Mouse (Mus musculus) neural tube, embryonic 14.5 days (tissue): ENCODE measurements around the gene Vstm2l. TPM values are rescaled to one million over a fixed set of nuclear protein-coding genes. Genes with fewer than 3 reads are reported as not detected.
A peak's percentile ranks its signal among the peaks of the same experiment; 100 is the strongest.

Source experiments
- ATAC-seq: fragments of 200-750 bp; cut with Nextera tagmentation; 2 replicates; pipeline ENCODE4 v1.8.0; 2017; ENCODE audit warnings: low read depth, mild to moderate bottlenecking, moderate TSS enrichment, moderate library complexity
- H3K27ac ChIP-seq: fragments of 300-500 bp; sonication (generic); 2 replicates; pipeline ENCODE4 v1.5.1; 2014; ENCODE audit warnings: low read depth, mild to moderate bottlenecking, control low read depth, low read length, moderate library complexity, mixed read lengths
- H3K27me3 ChIP-seq: fragments of 300-500 bp; sonication (generic); 2 replicates; pipeline ENCODE4 v1.6.1; 2014; ENCODE audit warnings: low read length; ENCODE audit not compliant: control insufficient read depth, insufficient read depth
- H3K36me3 ChIP-seq: fragments of 300-500 bp; sonication (generic); 2 replicates; pipeline ENCODE4 v1.6.1; 2014; ENCODE audit warnings: low read length, mixed read lengths; ENCODE audit not compliant: control insufficient read depth, insufficient read depth
- H3K4me1 ChIP-seq: fragments of 300-500 bp; sonication (generic); 2 replicates; pipeline ENCODE4 v1.6.1; 2014; ENCODE audit warnings: low read length; ENCODE audit not compliant: control insufficient read depth, insufficient read depth
- H3K4me2 ChIP-seq: fragments of 300-500 bp; sonication (generic); 2 replicates; pipeline ENCODE4 v1.6.1; 2014; ENCODE audit warnings: mild to moderate bottlenecking, low read depth, low read length, control low read depth
- H3K4me3 ChIP-seq: fragments of 300-500 bp; sonication (generic); 2 replicates; pipeline ENCODE4 v1.5.1; 2014; ENCODE audit warnings: low read depth, low read length, control low read depth, mixed read lengths
- H3K9ac ChIP-seq: fragments of 300-500 bp; sonication (generic); replicated peaks from 2 replicates; pipeline ENCODE4 v1.6.1; 2014; ENCODE audit warnings: low read depth, mild to moderate bottlenecking, control low read depth, low read length, mixed read lengths
- H3K9me3 ChIP-seq: fragments of 300-500 bp; sonication (generic); 2 replicates; pipeline ENCODE4 v1.6.1; 2016; ENCODE audit warnings: low read length; ENCODE audit not compliant: control insufficient read depth
- WGBS: fragments of 180-500 bp; shearing (Covaris S2); extraction: QIAGEN DNeasy Blood & Tissue Kit; methylation state at CpG from one replicate; pipeline ENCODE4 v1.1.7; 2014; 5-methylcytosine and 5-hydroxymethylcytosine counted together
- polyA plus RNA-seq: library from polyadenylated mRNA; unstranded; fragments of >200 nt; fragmentation: Nextera tagmentation; extraction: Ambion mirVana; gene quantifications from 2 replicates; pipeline ENCODE4 v1.2.1, GENCODE M21; 2014

Vstm2l gene
- polyA plus RNA-seq, 1 experiment from 2014 or later, result 60.0 TPM

- H3K27me3 ChIP-seq, result no peaks in the 10 kb centered on the region
- peak overlapping the region; percentile 83 for H3K27ac ChIP-seq
- peak; percentile 56 for ATAC-seq
- 3% methylated on average over 7 of the region's 7 CpGs for WGBS
- no peak overlapping the region for H3K4me3 ChIP-seq
- no peak overlapping the region for H3K9ac ChIP-seq
- no peaks in the 10 kb centered on the region for H3K36me3 ChIP-seq
- peak overlapping the region; percentile 21; the same call in 1 of the 2 replicates for H3K4me2 ChIP-seq
- peaks cover 17% of the 10 kb centered on the region for H3K4me1 ChIP-seq
- H3K9me3 ChIP-seq, result no peaks in the 10 kb centered on the region
Observed at GRCm38 (mm10) chr2:157975595-157975994, 61.1 kb downstream of the Vstm2l start.

- Histone ChIP-seq H3K4me2 (no peak overlapping the region), H3K4me1 (peaks cover 17% of the 10 kb centered on the region), H3K27me3 (no peaks in the 10 kb centered on the region), H3K27ac (no peak overlapping the region), H3K9ac (no peak overlapping the region), H3K4me3 (no peak overlapping the region), H3K9me3 (no peaks in the 10 kb centered on the region), H3K36me3 (no peaks in the 10 kb centered on the region)
- ATAC-seq, result no peak
- WGBS, result 76% methylated on average over 5 of the region's 5 CpGs
Observed at GRCm38 (mm10) chr2:157979241-157979640, 64.8 kb downstream of the Vstm2l start.

GRCm38 (mm10) chr2:157982727-157983126, 68.3 kb downstream of the Vstm2l start:
- ATAC-seq, result no peak
- Histone ChIP-seq H3K9me3 (no peaks in the 10 kb centered on the region), H3K36me3 (no peaks in the 10 kb centered on the region), H3K4me1 (peaks cover 9% of the 10 kb centered on the region; the same call in 1 of the 2 replicates), H3K9ac (no peak overlapping the region), H3K4me3 (no peak overlapping the region), H3K27ac (no peak overlapping the region), H3K4me2 (no peak overlapping the region), H3K27me3 (no peaks in the 10 kb centered on the region)
- 90% methylated on average over 3 of the region's 3 CpGs for WGBS

- H3K9ac ChIP-seq, result no peak overlapping the region
- no peak overlapping the region for H3K4me2 ChIP-seq
- H3K9me3 ChIP-seq, result no peaks in the 10 kb centered on the region
- no peak for ATAC-seq
- H3K4me3 ChIP-seq, result no peak overlapping the region
- no peak overlapping the region for H3K27ac ChIP-seq
- H3K27me3 ChIP-seq, result no peaks in the 10 kb centered on the region
- H3K36me3 ChIP-seq, result no peaks in the 10 kb centered on the region
- 88% methylated on average over 4 of the region's 4 CpGs for WGBS
- peaks cover 14% of the 10 kb centered on the region; the same call in 1 of the 2 replicates for H3K4me1 ChIP-seq
Observed at GRCm38 (mm10) chr2:157983276-157983675, 68.8 kb downstream of the Vstm2l start.

GRCm38 (mm10) chr2:157985611-157986010, 71.2 kb downstream of the Vstm2l start:
- H3K4me2 ChIP-seq, result no peak overlapping the region
- H3K27ac ChIP-seq, result no peak overlapping the region
- H3K27me3 ChIP-seq, result no peaks in the 10 kb centered on the region
- H3K4me3 ChIP-seq, result no peak overlapping the region
- peaks cover 25% of the 10 kb centered on the region; the same call in 1 of the 2 replicates for H3K4me1 ChIP-seq
- 70% methylated on average over 4 of the region's 4 CpGs for WGBS
- ATAC-seq, result no peak
- no peaks in the 10 kb centered on the region for H3K9me3 ChIP-seq
- no peak overlapping the region for H3K9ac ChIP-seq
- H3K36me3 ChIP-seq, result no peaks in the 10 kb centered on the region

- Histone ChIP-seq H3K27me3 (no peaks in the 10 kb centered on the region), H3K4me3 (no peak overlapping the region), H3K4me1 (peaks cover 25% of the 10 kb centered on the region; the same call in 1 of the 2 replicates), H3K36me3 (no peaks in the 10 kb centered on the region), H3K9me3 (no peaks in the 10 kb centered on the region), H3K27ac (no peak overlapping the region; the same call in 1 of the 2 replicates), H3K4me2 (no peak overlapping the region), H3K9ac (no peak overlapping the region)
- no peak for ATAC-seq
- 75% methylated on average over 6 of the region's 6 CpGs for WGBS
Observed at GRCm38 (mm10) chr2:157986235-157986634, 71.8 kb downstream of the Vstm2l start.

- peak overlapping the region; percentile 40 for H3K27ac ChIP-seq
- no peak for ATAC-seq
- H3K9me3 ChIP-seq, result no peaks in the 10 kb centered on the region
- no peaks in the 10 kb centered on the region for H3K27me3 ChIP-seq
- 36% methylated on average over 7 of the region's 7 CpGs for WGBS
- no peak overlapping the region for H3K4me2 ChIP-seq
- peaks cover 3% of the 10 kb centered on the region; the same call in 1 of the 2 replicates for H3K36me3 ChIP-seq
- peaks cover 25% of the 10 kb centered on the region; the same call in 1 of the 2 replicates for H3K4me1 ChIP-seq
- H3K4me3 ChIP-seq, result no peak overlapping the region
- H3K9ac ChIP-seq, result no peak overlapping the region; the same call in 1 of the 2 replicates
Observed at GRCm38 (mm10) chr2:157988416-157989190, 74.2 kb downstream of the Vstm2l start.

GRCm38 (mm10) chr2:157989946-157990345, 75.5 kb downstream of the Vstm2l start:
- 78% methylated on average over 2 of the region's 2 CpGs for WGBS
- Histone ChIP-seq H3K27ac (no peak overlapping the region), H3K4me3 (no peak overlapping the region), H3K27me3 (no peaks in the 10 kb centered on the region), H3K4me2 (no peak overlapping the region), H3K9ac (no peak overlapping the region), H3K36me3 (peaks cover 3% of the 10 kb centered on the region; the same call in 1 of the 2 replicates), H3K9me3 (no peaks in the 10 kb centered on the region), H3K4me1 (peaks cover 29% of the 10 kb centered on the region; the same call in 1 of the 2 replicates)
- peak; percentile 18; the same call in 1 of the 2 replicates for ATAC-seq

GRCm38 (mm10) chr2:157991026-157991425, 76.6 kb downstream of the Vstm2l start:
- Histone ChIP-seq H3K27me3 (no peaks in the 10 kb centered on the region), H3K9me3 (no peaks in the 10 kb centered on the region), H3K4me3 (no peak overlapping the region), H3K9ac (no peak overlapping the region), H3K4me2 (no peak overlapping the region), H3K27ac (peak overlapping the region; percentile 72; the same call in 1 of the 2 replicates), H3K36me3 (peaks cover 3% of the 10 kb centered on the region; the same call in 1 of the 2 replicates), H3K4me1 (peaks cover 27% of the 10 kb centered on the region; the same call in 1 of the 2 replicates)
- WGBS, result 41% methylated on average over 6 of the region's 6 CpGs
- no peak for ATAC-seq
